Mouse (Mus musculus): ENCODE data around the gene Plekha1.
A peak's percentile ranks its signal among the peaks of the same experiment; 100 is the strongest.

Plekha1 gene

GRCm38 (mm10) chr7:130922981-130923731, 57.6 kb downstream of the Plekha1 start:
- DNase-seq, result no peak

DNA sequence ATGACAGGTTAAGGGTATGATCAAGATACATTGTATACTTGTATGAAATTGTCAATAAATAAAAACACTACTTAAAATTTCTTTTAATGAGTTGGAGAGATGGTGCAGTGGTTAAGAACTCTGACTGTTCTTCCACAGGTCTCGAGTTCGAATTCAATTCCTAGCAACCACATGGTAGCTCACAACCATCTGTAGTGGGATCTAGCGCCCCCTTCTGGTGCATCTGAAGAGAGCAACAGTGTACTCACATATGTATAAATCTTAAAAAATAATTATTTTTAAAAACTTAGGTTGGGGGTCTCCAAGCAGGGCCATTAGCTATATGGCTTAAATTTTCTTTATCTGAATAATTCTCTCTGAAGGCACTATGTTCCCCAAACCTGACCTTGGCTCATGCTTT, 64.8 kb downstream of the Plekha1 start:
- no peak for DNase-seq

- no peak for DNase-seq
Measured at GRCm38 (mm10) chr7:130932921-130933320, 67.4 kb downstream of the Plekha1 start.

- no peak for DNase-seq
Measured at GRCm38 (mm10) chr7:130934654-130935053, 69.1 kb downstream of the Plekha1 start.

DNA sequence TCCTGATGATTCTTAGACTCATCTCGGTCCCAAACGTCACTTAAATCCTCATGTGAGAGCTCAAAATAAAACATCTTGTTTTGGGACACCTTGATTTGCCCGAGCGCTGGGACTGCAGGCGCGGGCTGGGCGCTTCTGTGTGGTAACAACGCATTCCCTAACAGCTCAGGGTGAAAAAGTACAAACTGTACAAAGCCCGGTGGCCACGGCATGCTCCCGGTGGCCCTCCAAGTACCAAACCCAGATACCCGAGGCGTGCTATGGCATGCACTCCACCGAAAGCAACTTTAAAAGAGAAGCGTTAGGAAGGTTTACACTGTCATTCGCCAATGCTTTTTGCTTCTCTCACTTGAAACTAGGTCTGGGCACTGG, 69.9 kb downstream of the Plekha1 start:
- no peak for DNase-seq

- DNase-seq, result peak; percentile 14 to 33
Measured at GRCm38 (mm10) chr7:130935793-130936471, 70.4 kb downstream of the Plekha1 start, which contains the start of gene Htra1. Gene Htra1, plus strand, starts transcription at chr7:130936111.

DNA sequence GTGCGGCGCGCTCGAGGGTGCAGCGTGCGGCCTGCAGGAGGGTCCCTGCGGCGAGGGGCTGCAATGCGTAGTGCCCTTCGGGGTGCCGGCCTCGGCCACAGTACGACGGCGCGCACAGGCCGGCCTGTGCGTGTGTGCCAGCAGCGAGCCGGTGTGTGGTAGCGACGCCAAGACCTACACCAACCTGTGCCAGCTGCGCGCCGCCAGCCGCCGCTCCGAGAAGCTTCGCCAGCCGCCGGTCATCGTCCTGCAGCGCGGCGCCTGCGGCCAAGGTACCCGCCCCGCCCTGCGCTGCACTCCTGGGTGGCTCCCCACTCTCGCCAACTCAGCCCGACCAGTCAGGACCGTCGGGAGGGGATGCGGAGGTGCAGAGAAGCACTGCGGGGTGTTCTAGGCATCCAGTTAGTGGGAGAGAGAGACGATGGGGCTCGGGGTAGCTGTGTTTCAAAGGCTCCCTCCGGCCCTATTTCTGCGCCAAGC, 71.0 kb downstream of the Plekha1 start:
- no peak for DNase-seq

DNA sequence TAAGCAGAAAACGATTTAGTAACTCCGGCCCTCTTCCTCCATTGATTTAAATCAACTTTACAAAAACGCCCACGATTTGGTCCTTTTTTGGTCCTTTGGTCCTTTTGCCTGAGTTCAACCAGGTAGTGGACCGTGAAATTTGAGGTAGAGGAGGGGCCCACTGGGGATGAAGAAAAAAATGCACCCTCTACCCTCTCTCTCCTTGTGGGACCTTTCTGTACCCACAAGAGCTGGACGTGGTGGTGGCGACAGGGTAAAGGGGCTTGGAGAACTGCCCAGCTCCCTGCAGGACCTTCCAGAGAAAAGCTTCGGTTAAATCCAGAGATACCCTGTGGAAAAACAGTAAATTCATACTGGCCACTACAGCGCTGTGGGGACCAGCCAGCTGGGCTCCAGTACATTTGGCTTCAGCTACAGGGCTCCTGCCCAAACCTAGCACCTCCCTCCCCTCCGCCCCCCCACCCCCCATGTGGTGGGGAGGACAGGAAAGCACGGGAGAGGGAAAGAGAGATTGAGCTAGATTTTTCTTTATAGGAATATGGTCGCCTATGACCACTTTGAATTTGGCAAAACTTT, 71.8 kb downstream of the Plekha1 start:
- no peak for DNase-seq

DNA sequence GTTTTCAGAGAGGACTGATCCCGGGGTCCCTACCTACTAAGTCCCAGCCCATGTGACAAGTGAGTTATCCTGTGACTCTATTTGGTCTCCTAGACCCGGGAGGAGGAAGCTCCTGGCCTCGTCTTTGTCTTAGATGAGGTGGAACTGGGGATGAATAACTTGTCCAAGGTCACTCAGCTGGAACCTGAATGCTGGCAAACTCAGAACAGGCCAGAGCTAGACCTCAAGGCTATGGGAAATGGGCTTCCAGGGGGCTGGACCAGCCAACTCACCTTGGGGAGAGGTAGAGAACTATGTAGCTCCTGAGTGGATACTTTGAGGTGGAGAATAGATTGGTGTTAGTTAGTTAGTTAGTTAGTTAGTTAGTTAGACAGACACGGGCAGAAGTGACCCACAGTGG, 72.4 kb downstream of the Plekha1 start:
- DNase-seq, result no peak

GRCm38 (mm10) chr7:130938896-130939295, 73.3 kb downstream of the Plekha1 start:
- DNase-seq, result no peak

- DNase-seq, result no peak
Measured at GRCm38 (mm10) chr7:130940733-130941132, 75.2 kb downstream of the Plekha1 start.

GRCm38 (mm10) chr7:130943280-130943895, 77.8 kb downstream of the Plekha1 start:
- DNase-seq, result no peak

DNA sequence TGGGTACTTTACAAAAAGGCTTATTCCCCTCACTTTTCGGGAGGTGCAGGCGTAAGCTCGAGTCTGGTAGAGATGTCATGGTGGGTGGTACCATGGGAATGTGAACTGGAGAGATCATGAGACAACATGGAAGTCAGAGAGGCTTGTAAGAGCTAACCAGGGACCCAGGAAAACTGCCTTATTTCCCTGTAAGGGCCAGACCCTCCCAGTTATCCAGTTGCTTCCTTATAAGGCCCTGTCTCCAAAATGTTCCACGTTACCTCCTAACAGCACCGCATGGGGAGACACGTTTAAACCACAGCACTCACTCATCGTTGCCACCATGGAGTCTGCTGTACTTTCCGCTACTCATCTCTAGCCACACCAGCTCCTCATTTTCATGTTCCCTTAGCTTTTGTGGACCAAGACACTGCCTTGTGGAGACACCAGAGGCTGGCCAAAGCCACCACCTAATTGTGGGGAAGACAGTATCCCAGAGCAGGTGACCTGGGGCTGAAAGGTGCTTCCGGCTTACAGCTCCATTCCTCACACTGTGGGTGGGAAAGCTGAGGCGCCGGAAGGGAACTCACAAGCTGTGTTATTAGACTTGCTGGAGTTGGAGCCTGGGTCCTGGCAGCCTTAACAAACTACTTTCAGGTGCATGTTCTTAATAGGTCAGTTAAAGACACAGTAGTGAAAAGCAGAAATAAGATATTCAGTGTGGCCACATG, 79.4 kb downstream of the Plekha1 start:
- DNase-seq, result no peak

DNA sequence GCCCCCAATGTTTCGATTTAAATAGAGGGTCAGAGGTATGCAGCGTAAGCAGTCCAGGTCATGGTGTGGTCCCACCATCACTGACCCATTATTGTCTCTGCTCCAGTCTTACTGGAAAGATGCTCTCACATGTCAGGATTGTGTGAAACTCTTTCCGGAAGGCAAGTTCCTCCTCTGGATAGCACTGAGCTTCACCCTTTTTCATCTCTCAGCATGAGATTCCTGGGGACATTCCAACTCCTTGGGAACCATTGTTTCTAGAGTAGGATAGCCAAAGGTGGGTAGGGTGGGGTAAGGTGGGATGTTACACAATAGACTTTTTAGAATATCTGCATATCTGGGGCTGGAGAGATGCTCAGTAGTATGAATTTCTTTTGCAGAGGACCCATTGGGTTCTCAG, 80.2 kb downstream of the Plekha1 start:
- no peak for DNase-seq

DNA sequence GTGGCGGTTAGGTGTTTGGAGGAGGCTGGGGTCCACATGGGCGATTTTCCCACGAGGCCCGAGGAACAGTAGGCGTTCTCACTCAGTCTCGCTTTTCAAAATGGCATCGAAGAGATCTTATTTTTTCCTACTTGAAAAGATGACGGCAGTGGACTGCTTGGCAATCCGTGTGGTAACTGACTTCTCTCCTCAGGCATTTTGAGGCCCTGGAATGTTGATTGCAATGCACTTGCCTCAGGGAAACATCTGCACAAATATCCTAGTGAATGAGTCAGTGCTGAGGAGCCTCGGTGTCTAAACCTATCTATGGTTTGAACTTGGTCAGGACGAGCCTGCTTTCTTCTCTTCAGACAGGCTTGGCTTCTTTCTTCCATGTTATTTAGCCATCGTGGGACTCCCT, 80.7 kb downstream of the Plekha1 start:
- no peak for DNase-seq

DNA sequence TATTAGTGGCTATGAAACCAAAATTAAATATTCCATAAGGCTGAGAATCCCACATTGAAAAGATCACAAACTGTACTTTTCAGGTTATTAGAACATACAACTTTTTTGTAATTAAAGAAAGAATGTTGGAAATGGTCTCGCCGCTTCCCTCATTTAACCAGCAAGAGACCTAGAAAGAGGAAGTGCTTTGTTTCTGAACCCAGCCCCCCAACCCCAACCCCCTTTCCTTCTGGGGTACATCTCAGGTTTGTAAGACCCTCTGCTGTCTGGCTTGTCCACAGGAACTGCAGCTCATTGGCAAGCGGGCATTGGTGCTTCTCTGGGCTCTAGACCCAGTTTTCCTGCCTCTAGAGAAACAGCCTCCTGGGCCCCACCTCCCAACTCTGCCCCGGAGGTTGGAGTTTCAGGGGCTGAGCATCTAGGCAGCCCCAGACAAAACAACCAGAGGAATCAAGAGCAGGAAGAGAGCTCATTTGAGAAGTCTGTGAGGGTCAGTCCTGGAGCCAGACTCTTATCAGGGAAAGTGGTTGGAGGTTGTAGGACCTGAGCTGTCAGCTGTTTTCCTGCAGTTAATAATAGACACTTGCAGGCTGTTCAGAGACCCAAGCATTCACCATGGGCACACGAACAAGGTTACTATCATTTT, 83.1 kb downstream of the Plekha1 start:
- no peak for DNase-seq

DNA sequence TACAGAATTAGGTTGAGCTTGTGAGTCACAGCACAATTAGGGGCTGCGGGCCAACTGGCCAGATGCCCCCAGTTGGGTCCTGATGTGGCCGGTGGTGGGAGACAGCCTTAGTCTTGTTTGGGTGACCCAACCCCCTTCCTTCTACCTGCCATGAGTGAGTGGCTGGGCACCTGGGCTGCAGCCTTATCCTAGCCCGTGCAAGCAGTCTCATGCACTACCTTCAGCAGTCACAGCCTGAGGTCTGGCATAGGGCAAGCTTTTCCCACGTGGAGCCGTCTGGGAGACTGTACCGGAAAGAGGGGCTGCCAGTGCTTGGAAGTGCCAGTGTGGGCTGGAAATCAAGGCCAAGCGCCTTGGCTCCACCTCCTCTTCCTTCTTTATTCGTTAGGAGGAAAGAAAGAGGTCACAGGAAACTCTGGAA, 83.8 kb downstream of the Plekha1 start:
- no peak for DNase-seq

DNA sequence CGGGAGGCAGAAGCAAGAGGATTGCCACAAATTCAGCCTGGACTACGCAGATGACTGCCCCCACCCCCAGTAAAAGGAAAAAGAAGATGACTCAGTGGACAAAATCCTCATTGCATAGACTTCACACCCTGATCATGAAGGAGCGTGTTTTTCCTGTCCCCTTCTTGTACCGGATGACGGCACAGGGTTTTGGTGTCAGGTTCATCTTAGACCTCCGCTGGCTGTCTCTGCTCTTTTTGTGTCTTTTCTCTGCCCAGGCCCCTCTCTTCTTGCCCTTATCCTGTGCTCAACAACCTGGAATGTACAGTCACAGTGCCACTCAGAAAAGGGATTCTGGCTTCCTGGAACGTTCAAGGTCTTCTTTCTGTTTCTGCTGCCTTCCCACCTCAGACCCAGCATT, 84.9 kb downstream of the Plekha1 start:
- no peak for DNase-seq

DNA sequence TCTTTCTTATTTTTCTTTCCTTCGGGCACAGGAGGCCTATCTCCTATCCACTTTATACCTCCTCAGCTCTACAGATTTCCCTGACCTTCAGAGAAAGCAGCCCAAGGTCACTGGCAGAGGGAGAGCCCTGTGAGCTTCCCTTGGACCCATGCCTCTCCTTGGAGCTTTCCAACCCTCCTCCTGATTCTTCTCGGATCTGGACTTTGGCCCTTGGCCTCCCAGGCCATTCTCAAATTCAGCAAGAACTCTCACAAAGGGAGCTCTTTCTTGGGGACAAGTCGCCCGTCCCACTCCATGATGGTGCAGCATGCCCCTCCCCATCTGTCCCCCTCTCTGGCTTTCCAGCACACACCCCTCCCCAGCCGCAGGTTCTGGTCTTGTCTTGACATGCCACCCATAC, 85.4 kb downstream of the Plekha1 start:
- no peak for DNase-seq

- DNase-seq, result no peak
Measured at GRCm38 (mm10) chr7:130953376-130953775, 87.8 kb downstream of the Plekha1 start.

DNA sequence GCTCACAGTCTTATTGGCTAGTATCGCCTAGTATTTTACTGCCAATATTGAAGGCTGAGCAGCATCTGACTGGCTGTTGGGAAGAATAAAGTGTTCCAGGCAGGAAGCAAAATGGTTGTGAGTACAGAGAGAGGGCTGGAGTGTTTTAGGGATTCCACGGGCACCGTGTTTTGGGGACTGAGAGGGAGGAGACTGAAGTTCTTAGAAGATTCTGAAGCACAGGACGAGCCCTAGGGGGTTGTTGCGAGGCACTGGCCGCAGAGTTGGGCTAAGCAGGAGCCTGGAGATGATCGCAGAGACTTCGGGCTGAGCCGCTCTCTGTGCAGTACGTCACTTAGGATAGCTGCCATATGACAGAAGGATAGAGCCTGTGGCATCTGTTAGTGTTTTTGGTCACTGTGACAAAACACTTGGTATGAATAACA, 88.6 kb downstream of the Plekha1 start:
- DNase-seq, result no peak

GRCm38 (mm10) chr7:130958551-130958950, 93.0 kb downstream of the Plekha1 start:
- no peak for DNase-seq
